Mouse (Mus musculus) spleen, adult 2 months (tissue): Measurements from ENCODE around the gene Vrk1. TPM values are rescaled to one million over a fixed set of nuclear protein-coding genes. Genes with fewer than 3 reads are reported as not detected.

Experiments
- DNase-seq, 2 experiments: peaks; one replicate each; pipeline versions ENCODE4 v3.0.0 to v3.0.0-alpha.2; 2012 to 2021; ENCODE audit warnings: low spot score in 2 of 2, low read depth in 1 of 2
- H3K27ac ChIP-seq: fragments of 200-500 bp; 2 replicates; pipeline ENCODE4 v1.5.1; 2012; ENCODE audit warnings: low read length, inconsistent platforms; ENCODE audit not compliant: insufficient read depth
- H3K27me3 ChIP-seq: fragments of 200-500 bp; 2 replicates; pipeline ENCODE4 v1.6.1; 2012; ENCODE audit warnings: mild to moderate bottlenecking, moderate library complexity, low read length, inconsistent platforms; ENCODE audit not compliant: control insufficient read depth, insufficient read depth
- H3K36me3 ChIP-seq: fragments of 200-500 bp; 2 replicates; pipeline ENCODE4 v1.6.1; 2012; ENCODE audit warnings: mild to moderate bottlenecking, low read length, inconsistent platforms; ENCODE audit not compliant: control insufficient read depth, insufficient read depth
- H3K4me1 ChIP-seq: fragments of 200-500 bp; 2 replicates; pipeline ENCODE4 v1.6.1; 2011; ENCODE audit warnings: inconsistent platforms; ENCODE audit not compliant: control insufficient read depth, insufficient read depth, insufficient read length
- H3K4me3 ChIP-seq: fragments of 200-500 bp; 2 replicates; pipeline ENCODE4 v1.5.1; 2011; ENCODE audit warnings: mild to moderate bottlenecking, inconsistent platforms; ENCODE audit not compliant: insufficient read depth, insufficient read length; ENCODE audit errors: extremely low read depth
- CTCF ChIP-seq: fragments of 200-500 bp; IDR thresholded peaks from 2 replicates; pipeline ENCODE4 v1.5.1; 2011; ENCODE audit warnings: mild to moderate bottlenecking, inconsistent platforms; ENCODE audit not compliant: insufficient read depth, insufficient read length, insufficient replicate concordance; ENCODE audit errors: extremely low read depth
- POLR2A ChIP-seq: fragments of 200-500 bp; IDR thresholded peaks from 2 replicates; pipeline ENCODE4 v1.6.1; 2011; ENCODE audit warnings: low read depth, low read length, inconsistent platforms
- WGBS: fragments of 180-500 bp; shearing (Covaris S2); methylation state at CpG from one replicate; pipeline ENCODE4 v1.1.7; 2018; 5-methylcytosine and 5-hydroxymethylcytosine counted together
- polyA plus RNA-seq: library from polyadenylated mRNA; depleted of rRNA; stranded (reverse); fragments of >200 nt; gene quantifications from 2 replicates; pipeline ENCODE4 v1.2.3, GENCODE M21; 2012; rRNA removed

The Vrk1 gene
- 8.4 and 9.5 TPM in 2 replicates for polyA plus RNA-seq

GRCm38 (mm10) chr12:106010065-106010915, at the start of gene Vrk1:
Vrk1 (plus strand) TSS chr12:106010228.
- Histone ChIP-seq H3K27me3 (no peaks in the 10 kb centered on the region), H3K27ac (peak within 1 kb of the TSS; percentile 58), H3K36me3 (no peaks in the 10 kb centered on the region), H3K4me3 (peak within 1 kb of the TSS; percentile 78), H3K4me1 (no peaks in the 10 kb centered on the region)
- TF ChIP-seq POLR2A, result peak; percentile 45
- TF ChIP-seq CTCF, result no peak
- DNase-seq, result peak; percentile 88 to 92
- 1% methylated on average over 72 of the region's 72 CpGs for WGBS

- peaks cover 3% of the 10 kb centered on the region; the same call in 1 of the 2 replicates for H3K27me3 ChIP-seq
- no peak overlapping the region for H3K4me3 ChIP-seq
- H3K4me1 ChIP-seq, result no peaks in the 10 kb centered on the region
- TF ChIP-seq CTCF (no peak), POLR2A (no peak)
- 28% methylated on average over 19 of the region's 19 CpGs for WGBS
- H3K27ac ChIP-seq, result no peak overlapping the region
- no peaks in the 10 kb centered on the region for H3K36me3 ChIP-seq
- no peak for DNase-seq
Measured at GRCm38 (mm10) chr12:105960592-105961330, 49.3 kb upstream of the Vrk1 start.

GRCm38 (mm10) chr12:105961667-105962066, 48.4 kb upstream of the Vrk1 start:
- Histone ChIP-seq H3K36me3 (no peaks in the 10 kb centered on the region), H3K4me1 (no peaks in the 10 kb centered on the region), H3K27ac (no peak overlapping the region), H3K4me3 (0 out of 2 replicates have a peak overlapping the region, but pooled peaks have one; percentile 17), H3K27me3 (peaks cover 3% of the 10 kb centered on the region; the same call in 1 of the 2 replicates)
- WGBS, result 16% methylated on average over 12 of the region's 12 CpGs
- DNase-seq, result no peak
- TF ChIP-seq CTCF, result no peak
- TF ChIP-seq POLR2A, result no peak

GRCm38 (mm10) chr12:105962103-105963011, 47.7 kb upstream of the Vrk1 start:
- Histone ChIP-seq H3K27ac (no peak overlapping the region), H3K36me3 (no peaks in the 10 kb centered on the region), H3K27me3 (peaks cover 3% of the 10 kb centered on the region; the same call in 1 of the 2 replicates), H3K4me3 (peak overlapping the region; percentile 74), H3K4me1 (no peaks in the 10 kb centered on the region)
- DNase-seq, result peak; percentile 46 to 85
- no peak for TF ChIP-seq POLR2A
- peak; percentile 93 for TF ChIP-seq CTCF
- WGBS, result 1% methylated on average over 37 of the region's 37 CpGs

GRCm38 (mm10) chr12:105963012-105963572, 46.9 kb upstream of the Vrk1 start:
- Histone ChIP-seq H3K27me3 (peaks cover 3% of the 10 kb centered on the region; the same call in 1 of the 2 replicates), H3K4me3 (peak overlapping the region; percentile 74), H3K36me3 (no peaks in the 10 kb centered on the region), H3K27ac (no peak overlapping the region), H3K4me1 (peaks cover 4% of the 10 kb centered on the region; the same call in 1 of the 2 replicates)
- TF ChIP-seq CTCF (no peak), POLR2A (no peak)
- WGBS, result 3% methylated on average over 30 of the region's 30 CpGs
- peak in 1 of 2 experiments; percentile 8 for DNase-seq
